Mouse (Mus musculus): ENCODE data around the gene Ppp1r1a. TPM values are rescaled to one million over a fixed set of nuclear protein-coding genes. Genes with fewer than 3 reads are reported as not detected.

Gene Ppp1r1a
- not detected for total RNA-seq (2023)

DNA sequence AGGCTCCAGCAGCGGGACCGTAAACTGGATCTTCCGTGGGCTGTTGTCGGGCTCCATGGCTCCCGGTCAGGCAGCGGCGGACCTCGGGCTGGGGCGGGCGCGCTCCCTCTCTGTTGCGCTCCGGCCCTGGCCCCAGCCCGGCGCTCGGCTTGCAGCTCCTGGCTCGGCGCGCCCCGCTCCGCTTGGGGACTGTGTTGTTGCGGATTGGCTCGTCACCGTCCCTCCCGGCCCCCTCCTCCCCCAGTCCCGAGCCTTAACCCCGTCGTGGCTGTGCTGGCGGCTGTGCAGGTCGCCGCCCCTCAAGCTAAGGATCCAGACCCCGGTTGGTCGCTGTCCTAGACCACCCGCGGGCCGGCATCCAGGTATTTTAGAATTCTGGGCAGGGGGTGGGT is at the start of gene Ppp1r1a:
Gene Ppp1r1a (minus strand): TSS at position 182 of the 392 bp plus-strand sequence.

GRCm38 (mm10) chr15:103564981-103565380 is 27.2 kb upstream of the Ppp1r1a start, which contains the start of gene Glycam1:
Gene Glycam1 (minus strand): TSS chr15:103565081.

DNA sequence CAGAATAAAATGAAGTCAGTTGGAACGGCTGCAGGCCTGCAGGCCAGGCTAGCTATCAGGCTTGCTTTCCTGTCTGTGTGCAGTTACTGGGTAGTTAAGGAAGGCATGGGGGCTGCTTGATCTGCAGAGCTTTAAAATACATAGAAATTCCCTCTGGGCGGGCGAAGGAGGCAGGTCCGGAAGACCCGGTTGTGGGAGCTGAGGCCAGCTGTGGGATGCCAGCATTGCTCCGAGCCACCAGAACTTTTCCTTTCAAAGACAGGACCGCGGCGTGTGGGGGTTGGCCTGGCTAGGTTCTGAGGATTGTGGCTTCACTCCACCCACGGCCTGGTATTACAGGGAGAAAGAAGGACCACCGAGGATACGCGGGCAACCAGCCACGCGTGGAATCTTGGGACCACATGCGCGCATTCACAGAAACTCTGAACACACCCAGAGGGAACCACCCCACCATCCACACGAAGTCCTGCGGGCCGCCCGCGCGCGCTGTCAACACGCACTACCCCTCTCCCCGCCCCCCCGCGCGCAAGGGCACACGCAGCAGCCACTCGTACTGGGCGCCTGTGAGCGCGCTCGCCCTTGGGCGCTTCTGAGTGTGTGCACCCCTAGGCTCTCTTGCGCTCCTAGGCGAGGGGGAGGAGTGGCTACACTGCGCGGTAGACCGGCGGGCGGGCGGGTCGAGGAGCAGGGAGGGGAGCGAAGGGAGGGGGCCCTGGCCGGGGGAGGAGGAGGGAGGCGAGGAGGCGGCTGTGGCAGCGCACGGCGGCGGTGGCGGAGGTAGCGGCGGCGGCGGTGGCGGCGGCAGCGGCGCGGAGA is 35.2 kb downstream of the Ppp1r1a start, which contains the start of gene Pde1b:
Gene Pde1b (plus strand): TSS at position 600 of the 816 bp plus-strand sequence.

Other genes with a start within 250 kb of the Ppp1r1a start
- not detected for gene Gpr84, start 227.4 kb downstream of the Ppp1r1a start, total RNA-seq (2023)
- gene Zfp385a, start 197.9 kb downstream of the Ppp1r1a start, total RNA-seq (2023): 2.4 TPM
- gene Itga5, start 171.2 kb downstream of the Ppp1r1a start, total RNA-seq (2023): 2.1 TPM
- gene Gtsf1, start 107.5 kb downstream of the Ppp1r1a start, total RNA-seq (2023): not detected
- not detected for gene Gtsf2, start 89.5 kb downstream of the Ppp1r1a start, total RNA-seq (2023)
- 147 TPM for gene Nckap1l, start 84.2 kb downstream of the Ppp1r1a start, total RNA-seq (2023)
- 39.7 TPM for gene Pde1b, start 35.0 kb downstream of the Ppp1r1a start, total RNA-seq (2023)
- gene Glycam1, start 27.1 kb upstream of the Ppp1r1a start, total RNA-seq (2023): not detected
- not detected for gene Mucl1, start 217.5 kb upstream of the Ppp1r1a start, total RNA-seq (2023)